Mouse (Mus musculus) myocyte (in vitro differentiated cells): Measurements from ENCODE around the gene Dda1.

Source experiments
- CEBPB ChIP-seq: IDR thresholded peaks from 2 replicates; pipeline ENCODE4 v1.6.1; 2011; ENCODE audit warnings: mild to moderate bottlenecking, moderate library complexity; ENCODE audit not compliant: poor library complexity, insufficient read depth, severe bottlenecking
- E2F4 ChIP-seq: IDR thresholded peaks from one replicate; pipeline ENCODE4 v1.6.1; 2011; ENCODE audit warnings: mild to moderate bottlenecking, control low read depth, moderate library complexity; ENCODE audit not compliant: insufficient read depth
- POLR2A ChIP-seq: IDR thresholded peaks from one replicate; pipeline ENCODE4 v1.6.1; 2011; ENCODE audit warnings: low read depth, mild to moderate bottlenecking, control low read depth, moderate library complexity; ENCODE audit not compliant: insufficient read length
- TCF3 ChIP-seq: IDR thresholded peaks from one replicate; pipeline ENCODE4 v1.6.1; 2011; ENCODE audit warnings: low read depth, control low read depth; ENCODE audit not compliant: insufficient read length

DNA sequence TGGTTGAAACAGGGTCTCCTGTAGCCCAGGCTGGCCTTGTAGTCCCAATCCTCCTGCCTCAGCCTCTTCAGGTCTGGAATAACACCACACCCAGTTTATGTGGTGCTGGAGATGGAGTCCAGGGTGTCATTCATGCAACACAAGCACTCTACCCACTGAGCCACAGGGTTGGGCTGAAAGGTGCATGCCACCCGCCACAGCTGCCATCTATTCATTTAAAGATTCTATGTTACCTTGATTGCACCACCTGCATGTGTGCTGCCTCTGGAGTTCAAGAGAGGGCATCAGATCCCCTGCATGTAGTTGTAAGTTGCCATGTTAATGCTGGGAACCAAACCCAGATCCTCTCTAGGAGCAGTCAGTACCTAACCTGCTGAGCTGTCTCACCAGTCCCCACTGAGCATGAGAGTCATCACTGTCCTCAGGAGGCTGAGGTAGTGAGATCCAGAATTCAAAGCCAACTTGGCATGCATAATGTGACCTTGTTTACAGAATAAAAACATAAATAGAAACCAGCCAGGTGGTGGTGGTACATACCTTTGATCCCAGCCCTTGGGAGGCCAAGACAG lies 28.2 kb downstream of the Dda1 start:
- TF ChIP-seq CEBPB (no peak), POLR2A (no peak), E2F4 (no peak), TCF3 (no peak)
